Mouse (Mus musculus) MEL (cell line): ENCODE measurements around the gene Sox15. TPM values are rescaled to one million over a fixed set of nuclear protein-coding genes. Genes with fewer than 3 reads are reported as not detected.
A peak's percentile ranks its signal among the peaks of the same experiment; 100 is the strongest.

Experiments used
- DNase-seq: peaks from one replicate; pipeline ENCODE4 v3.0.0; 2011; ENCODE audit warnings: low read depth, low spot score
- H3K27ac ChIP-seq: 2 replicates; pipeline ENCODE4 v1.5.1; 2012; ENCODE audit warnings: low read depth, mild to moderate bottlenecking, control low read depth, low read length, moderate library complexity; ENCODE audit not compliant: control insufficient read depth
- H3K27me3 ChIP-seq, 2 experiments: fragments of 150-350 bp in 1 of 2; sonication (generic) in 1 of 2; 2 replicates each; pipeline ENCODE4 v1.6.1; 2012; ENCODE audit warnings: low read length in 2 of 2, mild to moderate bottlenecking in 2 of 2, improper control_type of control experiment in 1 of 2, moderate library complexity in 1 of 2; ENCODE audit not compliant: insufficient read depth in 2 of 2, control insufficient read depth in 1 of 2
- H3K36me3 ChIP-seq, 2 experiments: 2 replicates each; pipeline ENCODE4 v1.6.1; 2012 to 2014; ENCODE audit warnings: low read length in 2 of 2, improper control_type of control experiment in 1 of 2, inconsistent platforms in 1 of 2, mild to moderate bottlenecking in 1 of 2; ENCODE audit not compliant: insufficient read depth in 2 of 2, control insufficient read depth in 1 of 2
- H3K4me1 ChIP-seq, 2 experiments: fragments of 150-350 bp in 1 of 2; sonication (generic) in 1 of 2; 2 replicates each; pipeline ENCODE4 v1.6.1; 2012; ENCODE audit warnings: low read length in 2 of 2, improper control_type of control experiment in 1 of 2, mild to moderate bottlenecking in 1 of 2; ENCODE audit not compliant: insufficient read depth in 2 of 2, control insufficient read depth in 1 of 2
- H3K4me3 ChIP-seq, 2 experiments: fragments of 150-350 bp in 1 of 2; sonication (generic) in 1 of 2; 2 replicates each; pipeline ENCODE4 v1.5.1; 2012; ENCODE audit warnings: low read depth in 2 of 2, low read length in 2 of 2, mild to moderate bottlenecking in 2 of 2, moderate library complexity in 2 of 2, control low read depth in 1 of 2, improper control_type of control experiment in 1 of 2; ENCODE audit not compliant: control insufficient read depth in 1 of 2, insufficient read depth in 1 of 2
- H3K79me2 ChIP-seq: 2 replicates; pipeline ENCODE4 v1.6.1; 2012; ENCODE audit warnings: mild to moderate bottlenecking, low read length, moderate library complexity; ENCODE audit not compliant: control insufficient read depth, poor library complexity, insufficient read depth
- H3K9ac ChIP-seq: 2 replicates; pipeline ENCODE4 v1.6.1; 2012; ENCODE audit warnings: low read depth, mild to moderate bottlenecking, control low read depth, low read length, moderate library complexity; ENCODE audit not compliant: control insufficient read depth, poor library complexity, severe bottlenecking
- H3K9me3 ChIP-seq: fragments of 150-350 bp; sonication (generic); replicated peaks from 2 replicates; pipeline ENCODE4 v1.6.1; 2012; ENCODE audit warnings: mild to moderate bottlenecking, low read length, improper control_type of control experiment, moderate library complexity; ENCODE audit not compliant: insufficient read depth
- BHLHE40 ChIP-seq: IDR thresholded peaks from 2 replicates; pipeline ENCODE4 v1.6.1; 2012; ENCODE audit warnings: low read depth, mild to moderate bottlenecking, inconsistent platforms, low read length, improper control_type of control experiment, borderline replicate concordance
- CHD1 ChIP-seq: IDR thresholded peaks from 2 replicates; pipeline ENCODE4 v1.6.1; 2012; ENCODE audit warnings: low read depth, mild to moderate bottlenecking, inconsistent platforms, low read length, improper control_type of control experiment
- CHD2 ChIP-seq: IDR thresholded peaks from 2 replicates; pipeline ENCODE4 v1.6.1; 2011; ENCODE audit warnings: low read length, improper control_type of control experiment
- CTCF ChIP-seq, 3 experiments: IDR thresholded peaks in 2 of 3; conservative IDR thresholded peaks in 1 of 3; 2 replicates each; pipeline ENCODE4 v1.5.1; 2011 to 2012; ENCODE audit warnings: low read length in 3 of 3, low read depth in 2 of 3, mild to moderate bottlenecking in 2 of 3, improper control_type of control experiment in 1 of 3, inconsistent platforms in 1 of 3, mixed read lengths in 1 of 3, moderate library complexity in 1 of 3; ENCODE audit not compliant: control insufficient read depth in 1 of 3, insufficient read depth in 1 of 3, poor library complexity in 1 of 3, severe bottlenecking in 1 of 3
- E2F4 ChIP-seq: IDR thresholded peaks from 2 replicates; pipeline ENCODE4 v1.6.1; 2011; ENCODE audit warnings: low read depth, low read length, improper control_type of control experiment, borderline replicate concordance
- ELF1 ChIP-seq: IDR thresholded peaks from 2 replicates; pipeline ENCODE4 v1.6.1; 2014; ENCODE audit warnings: low read depth, mild to moderate bottlenecking, inconsistent platforms, low read length, improper control_type of control experiment, moderate library complexity
- GABPA ChIP-seq: IDR thresholded peaks from 2 replicates; pipeline ENCODE4 v1.6.1; 2012; ENCODE audit warnings: low read depth, mild to moderate bottlenecking, inconsistent platforms, low read length, improper control_type of control experiment, moderate library complexity
- GATA1 ChIP-seq: IDR thresholded peaks from 2 replicates; pipeline ENCODE4 v1.6.1; 2011; ENCODE audit warnings: low read depth, low read length, improper control_type of control experiment
- HCFC1 ChIP-seq: IDR thresholded peaks from 2 replicates; pipeline ENCODE4 v1.6.1; 2012; ENCODE audit warnings: low read depth, mild to moderate bottlenecking, inconsistent platforms, low read length, improper control_type of control experiment, moderate library complexity
- JUND ChIP-seq: IDR thresholded peaks from 2 replicates; pipeline ENCODE4 v1.6.1; 2011; ENCODE audit warnings: low read depth, mild to moderate bottlenecking, improper control_type of control experiment, low read length
- KAT2A ChIP-seq: conservative IDR thresholded peaks from 2 replicates; pipeline ENCODE4 v1.6.1; 2012; ENCODE audit warnings: low read depth, low read length, improper control_type of control experiment, inconsistent platforms
- MAFK ChIP-seq: IDR thresholded peaks from 2 replicates; pipeline ENCODE4 v1.6.1; 2011; ENCODE audit warnings: low read depth, mild to moderate bottlenecking, low read length, improper control_type of control experiment, borderline replicate concordance
- MAX ChIP-seq: IDR thresholded peaks from 2 replicates; pipeline ENCODE4 v1.6.1; 2011; ENCODE audit warnings: low read length, improper control_type of control experiment
- MAZ ChIP-seq: IDR thresholded peaks from 2 replicates; pipeline ENCODE4 v1.6.1; 2012; ENCODE audit warnings: low read depth, mild to moderate bottlenecking, inconsistent platforms, low read length, improper control_type of control experiment
- MEF2A ChIP-seq: IDR thresholded peaks from 2 replicates; pipeline ENCODE4 v1.6.1; 2014; ENCODE audit warnings: low read depth, mild to moderate bottlenecking, inconsistent platforms, low read length, improper control_type of control experiment; ENCODE audit not compliant: poor library complexity, insufficient replicate concordance, severe bottlenecking; ENCODE audit errors: extremely low read depth
- MYB ChIP-seq: IDR thresholded peaks from 2 replicates; pipeline ENCODE4 v1.6.1; 2011; ENCODE audit warnings: mild to moderate bottlenecking, low read depth, low read length, improper control_type of control experiment
- MYC ChIP-seq: IDR thresholded peaks from 2 replicates; pipeline ENCODE4 v1.6.1; 2011; ENCODE audit warnings: low read depth, mild to moderate bottlenecking, low read length, improper control_type of control experiment, moderate library complexity
- NELFE ChIP-seq: IDR thresholded peaks from 2 replicates; pipeline ENCODE4 v1.6.1; 2011; ENCODE audit warnings: low read depth, low read length, improper control_type of control experiment
- NRF1 ChIP-seq: IDR thresholded peaks from 2 replicates; pipeline ENCODE4 v1.6.1; 2014; ENCODE audit warnings: low read depth, mild to moderate bottlenecking, inconsistent platforms, low read length, improper control_type of control experiment, moderate library complexity; ENCODE audit not compliant: poor library complexity, insufficient read depth, severe bottlenecking
- POLR2AphosphoS2 ChIP-seq: IDR thresholded peaks from 2 replicates; pipeline ENCODE4 v1.6.1; 2011; ENCODE audit warnings: low read length, improper control_type of control experiment
- POLR2AphosphoS5 ChIP-seq: IDR thresholded peaks from 2 replicates; pipeline ENCODE4 v1.6.1; 2012; ENCODE audit warnings: low read depth, borderline replicate concordance, mild to moderate bottlenecking, inconsistent platforms, low read length, moderate library complexity, mixed read lengths
- RAD21 ChIP-seq: IDR thresholded peaks from 2 replicates; pipeline ENCODE4 v1.6.1; 2011; ENCODE audit warnings: mild to moderate bottlenecking, low read depth, low read length, improper control_type of control experiment
- RCOR1 ChIP-seq: IDR thresholded peaks from 2 replicates; pipeline ENCODE4 v1.6.1; 2012; ENCODE audit warnings: low read depth, mild to moderate bottlenecking, inconsistent platforms, low read length, improper control_type of control experiment
- SIN3A ChIP-seq: IDR thresholded peaks from 2 replicates; pipeline ENCODE4 v1.6.1; 2012; ENCODE audit warnings: low read length, improper control_type of control experiment, inconsistent platforms
- SMC3 ChIP-seq: IDR thresholded peaks from 2 replicates; pipeline ENCODE4 v1.6.1; 2011; ENCODE audit warnings: low read depth, low read length, improper control_type of control experiment
- TAL1 ChIP-seq: IDR thresholded peaks from 2 replicates; pipeline ENCODE4 v1.6.1; 2012; ENCODE audit warnings: mild to moderate bottlenecking, inconsistent platforms, low read length, moderate library complexity, mixed read lengths
- TBP ChIP-seq: IDR thresholded peaks from 2 replicates; pipeline ENCODE4 v1.8.0; 2011; ENCODE audit warnings: low read depth, low read length, improper control_type of control experiment
- TCF12 ChIP-seq: IDR thresholded peaks from 2 replicates; pipeline ENCODE4 v1.6.1; 2014; ENCODE audit warnings: low read depth, mild to moderate bottlenecking, inconsistent platforms, low read length, improper control_type of control experiment, moderate library complexity
- USF1 ChIP-seq: IDR thresholded peaks from 2 replicates; pipeline ENCODE4 v1.6.1; 2014; ENCODE audit warnings: low read depth, mild to moderate bottlenecking, inconsistent platforms, low read length, improper control_type of control experiment, moderate library complexity
- ZC3H11A ChIP-seq: IDR thresholded peaks from 2 replicates; pipeline ENCODE4 v1.6.1; 2012; ENCODE audit warnings: low read depth, mild to moderate bottlenecking, inconsistent platforms, low read length, improper control_type of control experiment
- ZKSCAN1 ChIP-seq: IDR thresholded peaks from 2 replicates; pipeline ENCODE4 v1.6.1; 2012; ENCODE audit warnings: low read depth, mild to moderate bottlenecking, inconsistent platforms, low read length, improper control_type of control experiment, moderate library complexity
- ZNF384 ChIP-seq: IDR thresholded peaks from 2 replicates; pipeline ENCODE4 v1.6.1; 2012; ENCODE audit warnings: low read depth, mild to moderate bottlenecking, inconsistent platforms, low read length, improper control_type of control experiment
- polyA plus RNA-seq, 2 experiments: library from polyadenylated mRNA; stranded (reverse) in 1 of 2; unstranded in 1 of 2; fragments of >175 nt in 1 of 2; fragments of >200 nt in 1 of 2; gene quantifications; 2 replicates each; pipeline versions ENCODE4 v1.2.1 to v1.2.4; 2012; ENCODE audit warnings: low replicate concordance in 2 of 2, low read depth in 1 of 2; ENCODE audit not compliant: insufficient read length in 2 of 2, insufficient read depth in 1 of 2, missing spikeins in 1 of 2
- total RNA-seq: library from RNA; depleted of rRNA; stranded (reverse); fragments of 300-350 nt; gene quantifications from 2 replicates; pipeline ENCODE4 v1.2.3, GENCODE M21; 2012

Sox15 gene
- total and polyA plus RNA-seq, 3 experiments = 0.11 TPM; not detected in 2

- no peak for TF ChIP-seq MEF2A
- no peak; the same call in 1 of the 2 replicates for TF ChIP-seq RCOR1
- TF ChIP-seq NELFE = peak; percentile 55
- 0 out of 2 replicates have a peak, but pooled peaks have one; percentile 7 for TF ChIP-seq MAX
- peak; percentile 80 for TF ChIP-seq HCFC1
- TF ChIP-seq ZC3H11A = no peak
- peak; percentile 49 to 88 (median 85) for TF ChIP-seq CTCF (IDR thresholded peaks at IDR 0.05 in 2 of 3, conservative IDR thresholded peaks at IDR 0.05 in 1 of 3; ENCODE audit: control insufficient read depth in 1 of 3, insufficient read depth in 1 of 3, low read depth in 2 of 3, low read length in 3 of 3, poor library complexity in 1 of 3, severe bottlenecking in 1 of 3)
Observed at GRCm38 (mm10) chr11:69632284-69633089, 22.6 kb upstream of the Sox15 start, which contains the start of gene Fxr2 (continued).

- Histone ChIP-seq H3K36me3 (peaks cover 15 to 39% of the 10 kb centered on the region in 2 experiments), H3K4me1 (peaks cover 19 to 27% of the 10 kb centered on the region in 2 experiments), H3K9me3 (no peaks in the 10 kb centered on the region), H3K79me2 (peaks cover 43% of the 10 kb centered on the region), H3K27ac (peak overlapping the region; percentile 55), H3K9ac (peak overlapping the region; percentile 99), H3K27me3 (no peaks in the 10 kb centered on the region), H3K4me3 (peak overlapping the region; percentile 57 to 84)
- peak; percentile 68 for DNase-seq
- TF ChIP-seq JUND (no peak), GATA1 (no peak), RCOR1 (no peak), KAT2A (no peak), POLR2AphosphoS2 (no peak), TCF12 (no peak), SMC3 (no peak), RAD21 (no peak), ZKSCAN1 (no peak), MYB (no peak), ZC3H11A (no peak), MAFK (no peak), MYC (no peak), TAL1 (no peak), MAZ (peak; percentile 70; the same call in 1 of the 2 replicates), CHD2 (no peak), USF1 (no peak), BHLHE40 (no peak), ZNF384 (peak; percentile 75), POLR2AphosphoS5 (no peak), GABPA (no peak), ELF1 (no peak), NRF1 (no peak), TBP (0 out of 2 replicates have a peak, but pooled peaks have one; percentile 16), MAX (peak; percentile 68), SIN3A (no peak; the same call in none of the 2 replicates), E2F4 (no peak), NELFE (no peak; the same call in 1 of the 2 replicates), CHD1 (peak; percentile 89; the same call in 1 of the 2 replicates)
Observed at GRCm38 (mm10) chr11:69633128-69633866, 21.8 kb upstream of the Sox15 start.
